Mouse (Mus musculus) embryonic facial prominence, embryonic 15.5 days (tissue): Measurements from ENCODE around the gene 4931406C07Rik. TPM values are rescaled to one million over a fixed set of nuclear protein-coding genes. Genes with fewer than 3 reads are reported as not detected.

Experiments used
- ATAC-seq: fragments of 200-750 bp; cut with Nextera tagmentation; 2 replicates; pipeline ENCODE4 v1.8.0; 2017; ENCODE audit warnings: low read depth, moderate TSS enrichment; ENCODE audit not compliant: insufficient number of reproducible peaks, low FRiP score, low TSS enrichment
- H3K27ac ChIP-seq: fragments of 300-500 bp; sonication (generic); replicated peaks from 2 replicates; pipeline ENCODE4 v1.5.1; 2015; ENCODE audit warnings: mild to moderate bottlenecking, inconsistent platforms
- H3K27me3 ChIP-seq: fragments of 300-500 bp; sonication (generic); 2 replicates; pipeline ENCODE4 v1.6.1; 2015; ENCODE audit warnings: inconsistent platforms
- H3K36me3 ChIP-seq: fragments of 300-500 bp; sonication (generic); 2 replicates; pipeline ENCODE4 v1.6.1; 2015; ENCODE audit warnings: mild to moderate bottlenecking, inconsistent platforms
- H3K4me1 ChIP-seq: fragments of 300-500 bp; sonication (generic); 2 replicates; pipeline ENCODE4 v1.6.1; 2015; ENCODE audit warnings: inconsistent platforms
- H3K4me2 ChIP-seq: fragments of 300-500 bp; sonication (generic); replicated peaks from 2 replicates; pipeline ENCODE4 v1.6.1; 2015; ENCODE audit warnings: mild to moderate bottlenecking, inconsistent platforms
- H3K4me3 ChIP-seq: fragments of 300-500 bp; sonication (generic); replicated peaks from 2 replicates; pipeline ENCODE4 v1.5.1; 2015; ENCODE audit warnings: mild to moderate bottlenecking, inconsistent platforms
- H3K9ac ChIP-seq: fragments of 300-500 bp; sonication (generic); 2 replicates; pipeline ENCODE4 v1.6.1; 2015; ENCODE audit warnings: inconsistent platforms
- H3K9me3 ChIP-seq: fragments of 300-500 bp; sonication (generic); replicated peaks from 2 replicates; pipeline ENCODE4 v1.6.1; 2016; ENCODE audit warnings: inconsistent platforms
- WGBS: fragments of 180-500 bp; shearing (Covaris S2); methylation state at CpG from one replicate; pipeline ENCODE4 v1.1.7; 2015; 5-methylcytosine and 5-hydroxymethylcytosine counted together
- polyA plus RNA-seq: library from polyadenylated mRNA; unstranded; fragments of >200 nt; fragmentation: Nextera tagmentation; extraction: Ambion mirVana; gene quantifications from 2 replicates; pipeline ENCODE4 v1.2.1, GENCODE M21; 2015

4931406C07Rik gene
- polyA plus RNA-seq, 1 experiment from 2014 or later, result 12.5 TPM

DNA sequence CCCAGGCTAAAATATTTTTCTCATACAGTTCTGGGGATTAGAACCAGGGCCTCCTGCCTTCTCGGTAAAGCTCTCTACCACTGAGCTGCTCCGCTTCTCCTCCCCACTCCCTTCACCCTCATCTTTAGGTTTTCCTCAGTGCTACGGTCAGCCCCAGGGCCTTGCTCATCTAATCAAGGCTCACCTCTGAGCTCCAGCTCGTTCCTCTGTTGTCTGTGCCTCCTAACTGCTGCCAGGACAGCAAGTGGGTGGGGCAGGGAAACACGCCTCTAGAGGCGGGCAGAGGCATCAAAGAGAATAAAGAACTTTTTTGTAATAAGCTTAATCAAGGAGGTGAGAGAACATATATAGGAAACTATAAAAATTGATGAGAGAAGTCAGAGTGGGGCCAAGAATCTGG is 18.4 kb downstream of the 4931406C07Rik start:
- H3K27ac ChIP-seq, result no peak overlapping the region
- H3K36me3 ChIP-seq, result peaks cover 14% of the 10 kb centered on the region; the same call in 1 of the 2 replicates
- no peaks in the 10 kb centered on the region for H3K27me3 ChIP-seq
- no peak for ATAC-seq
- no peak overlapping the region for H3K4me3 ChIP-seq
- no peak overlapping the region for H3K9ac ChIP-seq
- WGBS, result 49% methylated on average over 6 of the region's 6 CpGs
- H3K9me3 ChIP-seq, result no peaks in the 10 kb centered on the region
- no peaks in the 10 kb centered on the region for H3K4me1 ChIP-seq
- no peak overlapping the region for H3K4me2 ChIP-seq

DNA sequence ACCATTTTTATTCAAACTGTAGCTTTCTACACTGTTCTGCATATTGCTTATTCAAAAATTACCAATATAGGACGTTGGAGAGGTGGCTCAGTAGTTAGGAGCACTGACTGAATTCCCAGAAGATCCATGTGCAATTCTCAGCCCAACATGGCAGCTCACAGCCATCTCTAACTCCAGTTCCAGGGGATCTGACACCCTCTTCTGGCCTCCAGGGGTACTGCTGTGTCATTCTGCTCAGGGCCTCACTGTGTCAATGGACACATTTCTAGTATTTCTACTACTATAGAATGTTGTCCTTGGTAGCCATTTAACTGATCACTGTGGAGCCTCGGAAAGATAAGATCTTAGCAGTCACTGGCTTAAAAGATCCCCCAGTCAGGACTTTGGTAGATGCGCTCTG is 20.8 kb downstream of the 4931406C07Rik start:
- WGBS, result 63% methylated on average over 3 of the region's 3 CpGs
- no peak for ATAC-seq
- Histone ChIP-seq H3K9ac (no peak overlapping the region), H3K4me1 (peaks cover 10% of the 10 kb centered on the region), H3K27ac (no peak overlapping the region), H3K36me3 (peaks cover 10% of the 10 kb centered on the region; the same call in 1 of the 2 replicates), H3K4me2 (no peak overlapping the region), H3K4me3 (no peak overlapping the region), H3K9me3 (no peaks in the 10 kb centered on the region), H3K27me3 (no peaks in the 10 kb centered on the region)

DNA sequence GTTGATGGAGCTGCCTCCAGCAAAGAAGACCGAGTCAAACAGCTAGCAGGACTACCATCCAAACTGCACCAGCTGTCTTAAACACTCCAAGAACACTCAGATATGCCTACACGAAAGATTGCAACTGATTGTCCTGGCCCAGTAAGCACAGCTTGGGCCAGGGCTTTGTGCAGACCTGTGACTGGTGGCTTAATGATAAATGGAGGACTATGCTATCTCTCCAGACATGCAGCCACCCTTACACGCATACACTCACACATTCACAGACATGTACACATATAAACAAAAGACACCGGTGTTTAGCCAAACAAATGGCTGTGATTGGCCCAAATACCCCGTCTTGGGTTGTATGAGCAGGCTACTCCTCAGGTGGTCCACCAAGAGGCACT is 25.8 kb downstream of the 4931406C07Rik start:
- Histone ChIP-seq H3K4me2 (peak overlapping the region; percentile 63), H3K4me1 (peaks cover 24% of the 10 kb centered on the region), H3K36me3 (peaks cover 17% of the 10 kb centered on the region), H3K27ac (peak overlapping the region; percentile 89), H3K9ac (peak overlapping the region; percentile 95), H3K27me3 (no peaks in the 10 kb centered on the region), H3K9me3 (no peaks in the 10 kb centered on the region), H3K4me3 (peak overlapping the region; percentile 68)
- ATAC-seq, result no peak
- WGBS, result 46% methylated on average over 5 of the region's 5 CpGs

DNA sequence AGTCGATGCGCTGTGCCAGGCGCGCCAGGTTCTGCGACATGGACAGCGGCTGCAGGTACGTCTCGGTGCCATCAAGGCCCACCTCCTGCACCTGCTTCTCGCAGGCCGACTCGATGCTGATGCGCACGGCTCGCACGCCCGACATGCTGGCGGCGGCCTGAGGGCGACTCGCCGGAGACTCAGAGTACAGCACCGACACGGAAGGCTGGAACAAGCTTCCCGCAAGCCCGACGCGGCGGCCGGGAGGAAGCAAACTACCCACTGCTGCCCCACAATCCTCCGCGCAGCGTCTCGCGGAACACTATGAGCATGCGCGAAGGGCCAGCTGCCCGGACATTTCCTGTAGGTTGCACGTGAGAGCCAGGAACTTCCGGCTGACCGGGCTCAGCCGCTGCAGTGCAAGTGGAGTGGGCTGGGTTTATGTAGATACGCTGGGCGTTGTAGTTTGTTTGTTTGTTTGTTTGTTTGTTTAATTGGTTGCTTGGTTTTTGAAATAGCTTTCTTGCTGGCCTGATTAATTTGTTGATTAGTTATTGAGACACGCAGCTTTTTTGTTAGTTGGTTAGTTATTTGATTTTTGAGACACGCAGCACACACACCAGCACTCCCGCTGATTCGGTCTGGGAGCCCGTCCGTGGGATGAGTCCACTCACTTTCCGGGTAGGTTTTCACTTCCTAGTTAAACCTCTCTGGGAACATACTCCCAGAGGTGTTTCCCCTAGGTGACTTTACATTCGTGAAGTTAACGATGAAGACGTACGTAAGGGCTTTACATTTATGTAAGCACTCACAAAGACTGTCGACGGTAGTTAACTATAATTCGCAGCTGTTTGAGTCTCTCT is 26.4 kb downstream of the 4931406C07Rik start, which contains the start of gene Med17:
TSS of gene Med17 (minus strand) at position 283 of the 842 bp plus-strand sequence.
- Histone ChIP-seq H3K4me1 (peaks cover 24% of the 10 kb centered on the region), H3K36me3 (peaks cover 23% of the 10 kb centered on the region), H3K4me3 (peak within 1 kb of the TSS; percentile 68), H3K27ac (peak within 1 kb of the TSS; percentile 89), H3K27me3 (no peaks in the 10 kb centered on the region), H3K4me2 (peak within 1 kb of the TSS; percentile 63), H3K9ac (peak within 1 kb of the TSS; percentile 95), H3K9me3 (no peaks in the 10 kb centered on the region)
- WGBS, result 1% methylated on average over 57 of the region's 57 CpGs
- peak; percentile 95 for ATAC-seq

DNA sequence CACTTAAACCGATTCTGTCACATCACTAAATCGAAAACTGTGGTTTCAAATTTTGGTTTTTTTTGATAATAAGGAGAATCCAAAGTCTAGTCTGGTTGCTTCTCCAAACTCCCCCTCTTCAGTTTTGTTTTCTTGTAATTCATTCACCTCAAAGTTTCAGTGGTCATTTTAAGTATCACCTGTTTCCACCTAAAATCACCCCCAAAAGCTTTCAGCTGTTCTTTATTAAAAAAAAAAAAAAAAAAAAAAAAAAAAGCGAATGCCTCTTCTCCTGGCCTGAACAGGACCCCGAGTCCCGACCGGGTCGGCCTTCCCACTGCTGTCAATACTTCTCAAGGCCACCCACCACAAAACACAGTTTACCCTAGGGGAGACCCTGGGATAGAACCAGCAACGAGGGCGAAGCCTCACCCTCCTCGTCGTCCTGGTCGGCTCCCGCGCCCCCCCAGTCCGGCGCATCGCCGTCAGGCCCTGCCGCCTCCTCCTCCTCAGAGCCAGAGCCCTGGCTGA is 27.1 kb downstream of the 4931406C07Rik start:
- ATAC-seq, result no peak; the same call in 1 of the 2 replicates
- peaks cover 26% of the 10 kb centered on the region for H3K36me3 ChIP-seq
- 8% methylated on average over 19 of the region's 19 CpGs for WGBS

DNA sequence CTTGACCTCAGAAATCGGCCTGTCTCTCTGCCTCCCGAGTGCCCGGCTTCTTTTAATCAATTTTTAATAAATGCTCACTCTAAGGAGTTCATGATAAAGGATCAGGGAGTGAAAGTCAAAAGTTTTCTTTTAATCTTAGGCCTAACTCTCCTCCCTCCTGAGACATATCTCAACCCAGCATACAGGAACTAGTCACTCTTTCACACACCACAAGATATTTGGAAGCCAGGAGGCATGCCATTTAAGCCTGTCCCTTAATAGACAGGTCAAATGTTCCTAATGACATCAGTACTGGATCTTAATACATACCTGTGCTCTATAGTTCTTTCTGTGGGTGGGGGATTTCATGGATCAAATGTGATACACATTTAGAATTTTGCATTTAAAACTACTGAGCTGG is 27.9 kb downstream of the 4931406C07Rik start:
- Histone ChIP-seq H3K4me1 (peaks cover 24% of the 10 kb centered on the region), H3K4me2 (no peak overlapping the region), H3K4me3 (no peak overlapping the region), H3K27ac (no peak overlapping the region), H3K36me3 (peaks cover 35% of the 10 kb centered on the region), H3K27me3 (no peaks in the 10 kb centered on the region), H3K9me3 (no peaks in the 10 kb centered on the region), H3K9ac (no peak overlapping the region)
- no peak for ATAC-seq
- WGBS, result 91% methylated on average over 3 of the region's 3 CpGs

More for the DNA sequence above, 27.1 kb downstream of the 4931406C07Rik start:
- peak overlapping the region; percentile 95 for H3K9ac ChIP-seq
- peak overlapping the region; percentile 63 for H3K4me2 ChIP-seq
- H3K4me3 ChIP-seq, result peak overlapping the region; percentile 68
- no peaks in the 10 kb centered on the region for H3K9me3 ChIP-seq
- H3K27ac ChIP-seq, result peak overlapping the region; percentile 89
- no peaks in the 10 kb centered on the region for H3K27me3 ChIP-seq
- peaks cover 24% of the 10 kb centered on the region for H3K4me1 ChIP-seq

DNA sequence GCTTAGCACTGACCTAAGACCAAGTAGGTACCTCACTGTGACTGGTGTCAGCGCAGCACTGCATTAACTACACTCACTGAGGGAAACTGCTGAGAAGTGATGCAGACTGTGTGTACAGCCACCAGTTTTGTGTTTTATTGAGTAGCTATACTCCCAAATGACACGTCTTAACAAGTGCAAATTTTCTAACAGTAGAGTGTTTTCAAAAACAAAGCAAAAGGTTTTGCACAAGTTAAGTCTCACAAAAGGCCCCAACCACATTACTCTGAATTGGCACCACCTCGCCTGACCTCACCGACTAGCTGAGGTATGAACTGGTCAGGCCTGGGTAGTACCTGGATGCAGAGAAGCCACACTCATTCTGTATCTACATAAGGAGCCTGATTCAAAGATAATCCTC is 29.4 kb downstream of the 4931406C07Rik start:
- no peak overlapping the region for H3K4me2 ChIP-seq
- no peak overlapping the region for H3K4me3 ChIP-seq
- WGBS, result 92% methylated on average over 4 of the region's 4 CpGs
- peaks cover 24% of the 10 kb centered on the region for H3K4me1 ChIP-seq
- H3K27me3 ChIP-seq, result no peaks in the 10 kb centered on the region
- H3K9ac ChIP-seq, result no peak overlapping the region
- H3K9me3 ChIP-seq, result no peaks in the 10 kb centered on the region
- H3K27ac ChIP-seq, result no peak overlapping the region
- no peak for ATAC-seq
- H3K36me3 ChIP-seq, result peaks cover 49% of the 10 kb centered on the region

DNA sequence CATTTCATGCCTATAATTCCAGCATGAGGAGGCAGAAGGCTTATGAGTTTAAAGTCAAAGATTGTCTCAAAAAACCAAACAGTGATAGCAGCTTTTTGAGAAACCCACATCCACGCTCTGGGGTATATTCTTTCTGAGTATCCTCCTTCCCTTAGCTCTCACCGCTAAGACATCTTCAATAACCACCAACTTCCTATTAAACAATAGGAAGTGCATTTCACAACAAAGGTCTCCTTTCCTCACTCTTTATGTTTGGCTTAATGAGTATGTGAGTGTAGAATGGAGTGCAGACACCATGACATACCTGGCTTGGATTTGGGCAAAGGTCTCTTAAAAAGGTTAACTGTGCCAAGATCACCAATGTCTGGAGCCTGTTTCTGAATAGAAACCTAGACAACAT is 32.3 kb downstream of the 4931406C07Rik start:
- no peak overlapping the region for H3K4me3 ChIP-seq
- no peak overlapping the region for H3K9ac ChIP-seq
- 0 out of 2 replicates have a peak, but pooled peaks cover 12% of the 10 kb centered on the region for H3K4me1 ChIP-seq
- H3K36me3 ChIP-seq, result peaks cover 78% of the 10 kb centered on the region
- H3K27ac ChIP-seq, result no peak overlapping the region
- H3K27me3 ChIP-seq, result no peaks in the 10 kb centered on the region
- H3K9me3 ChIP-seq, result no peaks in the 10 kb centered on the region
- WGBS, result 90% methylated on average over 2 of the region's 2 CpGs
- no peak for ATAC-seq
- H3K4me2 ChIP-seq, result no peak overlapping the region

DNA sequence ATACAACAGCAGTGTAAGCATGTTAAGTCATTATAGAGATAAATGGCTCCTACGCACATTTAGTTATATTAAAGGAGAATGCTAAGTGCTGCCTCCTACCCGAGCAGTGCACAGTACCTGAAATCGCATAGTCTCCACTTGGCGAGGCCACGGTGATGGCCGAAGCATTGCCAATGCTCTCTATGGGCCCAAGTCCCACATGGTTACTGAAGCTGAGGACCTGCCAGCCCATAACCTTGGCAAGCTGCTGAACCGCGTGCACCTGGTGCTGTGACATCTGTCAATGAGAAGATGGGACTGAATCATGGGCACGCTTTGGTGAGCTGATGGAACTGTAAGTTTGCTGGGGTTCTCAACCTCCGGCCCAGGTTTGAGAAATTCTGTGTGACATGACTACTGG is 42.8 kb downstream of the 4931406C07Rik start:
- no peak for ATAC-seq
- peaks cover 83% of the 10 kb centered on the region for H3K36me3 ChIP-seq
- H3K9ac ChIP-seq, result no peak overlapping the region
- WGBS, result 93% methylated on average over 10 of the region's 10 CpGs
- no peaks in the 10 kb centered on the region for H3K27me3 ChIP-seq
- no peaks in the 10 kb centered on the region for H3K9me3 ChIP-seq
- no peak overlapping the region for H3K4me3 ChIP-seq
- H3K27ac ChIP-seq, result no peak overlapping the region
- H3K4me2 ChIP-seq, result no peak overlapping the region
- no peaks in the 10 kb centered on the region for H3K4me1 ChIP-seq

DNA sequence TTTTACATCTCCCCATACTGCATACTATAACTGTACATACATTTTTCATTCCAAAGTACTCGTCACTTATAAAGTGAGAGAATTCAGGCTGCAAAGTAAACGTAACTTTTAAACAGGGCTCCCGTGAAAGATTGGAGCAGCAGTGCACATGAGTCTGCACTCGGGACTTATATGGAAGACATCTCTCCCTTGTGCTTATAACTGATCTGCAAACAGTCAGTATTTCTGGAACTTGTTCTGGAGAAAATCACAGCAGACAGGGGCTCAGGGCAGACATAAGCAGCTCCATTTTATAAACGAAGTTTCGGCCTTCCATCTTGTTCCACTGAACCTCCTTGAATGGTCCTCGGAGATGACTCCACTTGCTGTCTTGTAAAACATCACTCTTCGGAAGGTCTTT is 44.3 kb downstream of the 4931406C07Rik start:
- no peak overlapping the region for H3K4me3 ChIP-seq
- WGBS, result 91% methylated on average over 8 of the region's 8 CpGs
- H3K4me1 ChIP-seq, result no peaks in the 10 kb centered on the region
- H3K9ac ChIP-seq, result no peak overlapping the region
- no peak overlapping the region for H3K4me2 ChIP-seq
- no peak for ATAC-seq
- no peaks in the 10 kb centered on the region for H3K27me3 ChIP-seq
- H3K9me3 ChIP-seq, result no peaks in the 10 kb centered on the region
- no peak overlapping the region for H3K27ac ChIP-seq
- peaks cover 70% of the 10 kb centered on the region for H3K36me3 ChIP-seq

DNA sequence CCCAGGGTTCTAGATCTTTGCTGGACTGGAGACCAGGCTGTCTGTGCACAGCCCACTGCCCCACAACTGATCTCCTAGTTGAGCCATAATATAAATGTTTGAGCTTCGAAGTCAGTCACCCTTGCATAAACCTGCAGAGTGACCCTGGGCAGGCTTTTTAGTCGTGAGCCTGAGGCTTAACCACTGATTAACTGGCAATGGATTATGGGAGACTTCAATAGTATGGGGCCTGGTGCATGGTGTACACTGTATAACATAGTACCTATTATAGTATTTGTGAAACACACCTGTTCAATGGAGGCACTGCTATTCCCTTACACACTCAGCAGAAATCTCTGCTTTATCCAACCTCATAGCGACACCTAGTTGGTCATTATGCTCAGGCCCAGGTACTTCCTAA is 50.0 kb downstream of the 4931406C07Rik start:
- H3K4me2 ChIP-seq, result no peak overlapping the region
- no peaks in the 10 kb centered on the region for H3K4me1 ChIP-seq
- H3K27me3 ChIP-seq, result no peaks in the 10 kb centered on the region
- peaks cover 15% of the 10 kb centered on the region for H3K36me3 ChIP-seq
- ATAC-seq, result no peak
- H3K27ac ChIP-seq, result no peak overlapping the region
- 75% methylated on average over 3 of the region's 3 CpGs for WGBS
- H3K9me3 ChIP-seq, result no peaks in the 10 kb centered on the region
- no peak overlapping the region for H3K9ac ChIP-seq
- no peak overlapping the region for H3K4me3 ChIP-seq
